Mouse (Mus musculus) midbrain, embryonic 15.5 days (tissue): ENCODE measurements at regions not wholly inside any gene's neighbourhood (a gene's known extent, or its start where the extent isn't known, plus 50 kb on each side); places are given as distances from the start of the nearest gene placed in this dataset.
A peak's percentile ranks its signal among the peaks of the same experiment; 100 is the strongest.

Source experiments
- ATAC-seq: fragments of 200-750 bp; cut with Nextera tagmentation; replicated peaks from 2 replicates; pipeline ENCODE4 v1.8.0; 2017; ENCODE audit warnings: moderate TSS enrichment
- H3K27ac ChIP-seq: fragments of 300-500 bp; sonication (generic); 2 replicates; pipeline ENCODE4 v1.5.1; 2015; ENCODE audit warnings: mild to moderate bottlenecking, inconsistent platforms
- H3K27me3 ChIP-seq: fragments of 300-500 bp; sonication (generic); replicated peaks from 2 replicates; pipeline ENCODE4 v1.6.1; 2015; ENCODE audit warnings: inconsistent platforms
- H3K36me3 ChIP-seq: fragments of 300-500 bp; sonication (generic); replicated peaks from 2 replicates; pipeline ENCODE4 v1.6.1; 2015; ENCODE audit warnings: inconsistent platforms
- H3K4me1 ChIP-seq: fragments of 300-500 bp; sonication (generic); 2 replicates; pipeline ENCODE4 v1.6.1; 2015; ENCODE audit warnings: inconsistent platforms
- H3K4me2 ChIP-seq: fragments of 300-500 bp; sonication (generic); 2 replicates; pipeline ENCODE4 v1.6.1; 2015; ENCODE audit warnings: inconsistent platforms, mild to moderate bottlenecking, moderate library complexity
- H3K4me3 ChIP-seq: fragments of 300-500 bp; sonication (generic); 2 replicates; pipeline ENCODE4 v1.5.1; 2015; ENCODE audit warnings: mild to moderate bottlenecking, inconsistent platforms
- H3K9ac ChIP-seq: fragments of 300-500 bp; sonication (generic); 2 replicates; pipeline ENCODE4 v1.6.1; 2015; ENCODE audit warnings: mild to moderate bottlenecking, inconsistent platforms
- H3K9me3 ChIP-seq: fragments of 300-500 bp; sonication (generic); 2 replicates; pipeline ENCODE4 v1.6.1; 2016; ENCODE audit warnings: inconsistent platforms
- WGBS: fragments of 180-500 bp; shearing (Covaris S2); methylation state at CpG from one replicate; pipeline ENCODE4 v1.1.7; 2015; ENCODE audit warnings: mixed read lengths; 5-methylcytosine and 5-hydroxymethylcytosine counted together

GRCm38 (mm10) chr4:105450881-105451280 is 293.7 kb downstream of the Plpp3 start:
- WGBS: 97% methylated on average over 4 of the region's 4 CpGs
- no peak for ATAC-seq
- Histone ChIP-seq H3K27ac (no peak overlapping the region), H3K36me3 (no peaks in the 10 kb centered on the region), H3K9ac (no peak overlapping the region), H3K4me1 (peaks cover 3% of the 10 kb centered on the region; the same call in 1 of the 2 replicates), H3K4me3 (no peak overlapping the region), H3K9me3 (no peaks in the 10 kb centered on the region), H3K4me2 (no peak overlapping the region), H3K27me3 (no peaks in the 10 kb centered on the region)

DNA sequence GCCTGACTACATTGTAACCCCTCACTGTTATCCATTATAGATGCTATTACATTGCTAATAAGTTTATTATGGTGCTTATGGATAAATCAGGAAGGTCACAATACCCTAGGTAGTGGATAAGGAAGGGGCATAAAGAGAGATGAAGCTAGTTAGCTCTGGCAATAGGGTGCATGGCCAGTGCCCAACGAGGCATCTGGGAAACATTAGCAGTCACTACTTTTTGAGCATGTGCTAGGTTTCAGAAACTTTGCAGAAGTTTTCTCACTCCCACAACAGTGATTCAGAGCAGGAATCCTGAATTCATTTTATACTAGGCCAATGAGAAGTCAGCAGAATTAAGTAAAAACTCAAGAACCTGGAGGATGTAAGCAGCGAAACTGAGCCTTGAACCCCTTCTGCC is 294.7 kb downstream of the Plpp3 start:
- Histone ChIP-seq H3K4me2 (no peak overlapping the region), H3K36me3 (no peaks in the 10 kb centered on the region), H3K27me3 (no peaks in the 10 kb centered on the region), H3K9me3 (no peaks in the 10 kb centered on the region), H3K9ac (no peak overlapping the region), H3K4me1 (peaks cover 3% of the 10 kb centered on the region; the same call in 1 of the 2 replicates), H3K4me3 (no peak overlapping the region), H3K27ac (no peak overlapping the region)
- no peak for ATAC-seq
- 92% methylated on average over 2 of the region's 2 CpGs for WGBS

DNA sequence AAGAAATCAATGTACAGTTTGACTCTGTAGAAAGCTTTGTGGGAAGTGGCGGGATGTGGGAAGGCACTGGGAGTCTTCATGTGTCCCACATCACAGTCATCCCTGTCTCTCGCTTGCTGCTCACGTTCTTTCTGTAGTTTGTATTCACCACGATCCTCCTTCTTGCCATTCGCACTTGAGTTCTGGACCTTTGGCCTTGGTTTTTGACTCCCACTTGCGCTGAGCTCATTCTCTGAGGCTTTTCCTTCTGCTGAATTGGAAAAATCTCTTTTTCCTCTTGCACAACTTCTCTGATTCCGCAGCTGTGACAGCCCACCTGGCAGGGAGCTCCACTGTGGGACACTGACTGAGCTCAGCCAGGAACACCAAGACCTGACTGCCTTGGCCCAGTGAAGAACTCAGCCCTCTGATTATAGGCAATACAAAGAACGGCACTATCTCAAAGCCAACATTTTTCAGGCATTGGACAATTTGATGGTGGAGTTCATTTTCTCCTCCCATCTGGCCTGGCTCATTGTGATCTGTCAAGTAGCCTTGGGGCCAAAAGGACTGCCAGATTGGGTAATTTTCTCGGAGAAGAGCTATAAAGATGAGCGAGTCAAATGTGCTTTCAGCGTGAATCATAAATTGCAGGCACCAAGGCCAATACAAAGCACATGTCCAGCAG is 299.9 kb downstream of the Plpp3 start:
- no peaks in the 10 kb centered on the region for H3K36me3 ChIP-seq
- ATAC-seq: no peak
- WGBS: 80% methylated on average over 11 of the region's 11 CpGs
- H3K4me3 ChIP-seq: no peak overlapping the region
- H3K4me2 ChIP-seq: no peak overlapping the region
- H3K9me3 ChIP-seq: no peaks in the 10 kb centered on the region
- no peak overlapping the region for H3K27ac ChIP-seq
- no peak overlapping the region for H3K9ac ChIP-seq
- no peaks in the 10 kb centered on the region for H3K27me3 ChIP-seq
- no peaks in the 10 kb centered on the region for H3K4me1 ChIP-seq

DNA sequence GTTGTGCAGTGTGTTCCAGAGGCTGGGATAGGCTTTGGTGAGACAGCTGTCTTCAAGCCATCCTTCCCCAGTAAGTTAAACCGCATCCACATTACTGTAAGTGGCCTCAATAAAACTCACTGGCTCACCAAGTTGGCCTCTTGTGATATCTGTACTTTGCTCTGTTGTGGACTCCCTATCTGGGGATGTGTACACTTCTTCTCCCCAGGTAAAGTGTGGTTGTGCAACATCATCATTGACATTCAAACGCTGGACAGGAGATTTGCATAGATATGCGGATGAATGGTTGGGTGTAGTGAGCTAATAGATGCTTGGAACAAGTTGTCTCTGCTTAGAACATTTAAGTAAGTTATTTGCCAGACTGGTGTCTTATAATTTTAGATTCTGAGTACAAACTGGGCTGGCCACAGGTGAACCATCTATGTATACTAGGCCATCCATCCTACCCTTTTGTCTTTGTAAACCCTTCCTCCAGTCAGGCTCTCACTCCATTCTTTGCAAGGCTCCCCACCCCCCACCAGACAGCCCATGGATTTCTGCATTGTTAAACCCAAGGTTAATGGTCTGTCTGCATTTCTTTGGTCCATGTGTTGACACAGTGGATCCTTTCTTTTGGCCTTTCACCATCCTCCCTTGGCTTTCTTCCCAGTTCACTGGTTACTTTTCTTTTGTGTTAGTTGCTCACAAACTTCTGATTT is 303.0 kb downstream of the Plpp3 start:
- 82% methylated on average over 3 of the region's 3 CpGs for WGBS
- no peaks in the 10 kb centered on the region for H3K27me3 ChIP-seq
- H3K9me3 ChIP-seq: no peaks in the 10 kb centered on the region
- no peak overlapping the region for H3K27ac ChIP-seq
- no peak overlapping the region for H3K4me3 ChIP-seq
- ATAC-seq: no peak
- no peak overlapping the region for H3K9ac ChIP-seq
- no peaks in the 10 kb centered on the region for H3K36me3 ChIP-seq
- no peaks in the 10 kb centered on the region for H3K4me1 ChIP-seq
- no peak overlapping the region for H3K4me2 ChIP-seq

- Histone ChIP-seq H3K36me3 (no peaks in the 10 kb centered on the region), H3K4me2 (no peak overlapping the region), H3K4me3 (no peak overlapping the region), H3K4me1 (no peaks in the 10 kb centered on the region), H3K27ac (no peak overlapping the region), H3K9me3 (no peaks in the 10 kb centered on the region), H3K9ac (no peak overlapping the region), H3K27me3 (no peaks in the 10 kb centered on the region)
- ATAC-seq: no peak
- WGBS: 29% methylated on average over 2 of the region's 2 CpGs
These were observed 303.5 kb downstream of the Plpp3 start for GRCm38 (mm10) chr4:105460689-105461005.

DNA sequence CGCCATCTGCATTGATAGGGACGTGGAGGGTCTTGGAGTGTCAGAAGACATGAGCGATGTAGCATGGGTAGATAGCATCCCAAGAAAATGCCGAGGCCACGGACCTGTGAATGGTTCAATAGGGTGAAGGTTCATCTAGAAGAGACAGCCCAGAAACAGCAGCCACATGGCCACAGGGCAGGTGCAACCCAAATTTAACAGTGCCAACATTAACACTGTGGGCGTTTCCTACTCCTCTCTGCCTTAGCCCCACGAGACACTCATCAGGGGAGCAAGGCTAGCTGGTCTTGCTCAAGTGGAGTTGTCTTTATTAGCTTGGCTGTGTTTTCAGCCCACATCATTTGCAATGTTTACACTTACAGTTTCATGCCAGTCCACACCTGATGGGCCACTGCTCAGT is 310.7 kb downstream of the Plpp3 start:
- Histone ChIP-seq H3K27ac (no peak overlapping the region), H3K4me3 (no peak overlapping the region), H3K9ac (no peak overlapping the region), H3K27me3 (no peaks in the 10 kb centered on the region), H3K4me2 (no peak overlapping the region), H3K36me3 (no peaks in the 10 kb centered on the region), H3K4me1 (no peaks in the 10 kb centered on the region), H3K9me3 (no peaks in the 10 kb centered on the region)
- 95% methylated on average over 7 of the region's 7 CpGs for WGBS
- no peak for ATAC-seq

- no peak for ATAC-seq
These were observed 312.2 kb downstream of the Plpp3 start for GRCm38 (mm10) chr4:105469300-105469821.

DNA sequence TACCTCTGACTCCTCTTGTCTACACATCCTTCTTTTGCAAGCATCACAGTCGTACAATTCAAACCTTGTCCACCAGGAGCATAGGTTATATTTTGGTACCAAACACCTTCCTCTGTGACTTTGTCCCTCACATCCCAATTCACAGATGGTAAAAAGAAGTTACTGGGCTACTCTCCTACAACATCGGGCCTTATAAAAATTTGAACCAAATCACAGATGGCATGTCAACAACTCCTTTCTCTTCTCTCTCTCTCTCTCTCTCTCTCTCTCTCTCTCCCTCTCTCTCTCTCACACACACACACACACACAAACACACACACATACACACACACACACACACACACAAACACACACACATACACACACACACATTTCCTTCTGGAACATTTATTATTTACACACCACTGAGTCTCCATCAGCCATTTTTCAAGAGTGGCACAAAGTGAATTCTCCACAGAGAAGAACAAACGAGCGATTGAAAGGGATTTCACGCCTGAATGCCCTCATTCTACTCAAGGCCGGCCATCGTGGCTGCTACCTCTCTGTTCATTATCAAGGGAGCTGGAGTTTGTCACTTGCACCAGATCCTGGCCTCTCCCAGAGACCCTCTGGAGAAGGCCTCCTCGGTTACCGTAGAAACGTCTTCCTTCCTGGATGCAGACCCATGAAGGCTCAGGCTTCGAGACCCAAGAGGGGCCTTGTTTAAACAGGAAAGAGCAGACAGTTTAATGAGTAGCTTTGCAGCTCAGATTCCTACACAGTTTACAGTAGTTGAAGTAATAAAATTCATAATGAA is 314.7 kb upstream of the Gm12728 start:
- H3K4me2 ChIP-seq: no peak overlapping the region
- WGBS: 13% methylated on average over 11 of the region's 11 CpGs
- H3K27me3 ChIP-seq: no peaks in the 10 kb centered on the region
- H3K9me3 ChIP-seq: no peaks in the 10 kb centered on the region
- H3K9ac ChIP-seq: no peak overlapping the region
- H3K4me3 ChIP-seq: no peak overlapping the region
- ATAC-seq: 0 out of 2 replicates have a peak, but pooled peaks have one; percentile 50
- no peaks in the 10 kb centered on the region for H3K36me3 ChIP-seq
- no peak overlapping the region for H3K27ac ChIP-seq
- peaks cover 9% of the 10 kb centered on the region for H3K4me1 ChIP-seq

More at GRCm38 (mm10) chr4:105469300-105469821, 312.2 kb downstream of the Plpp3 start:
- Histone ChIP-seq H3K4me3 (no peak overlapping the region), H3K9ac (no peak overlapping the region), H3K4me2 (no peak overlapping the region), H3K9me3 (no peaks in the 10 kb centered on the region), H3K36me3 (no peaks in the 10 kb centered on the region), H3K27ac (no peak overlapping the region), H3K4me1 (no peaks in the 10 kb centered on the region), H3K27me3 (no peaks in the 10 kb centered on the region)
- WGBS: 85% methylated on average over 6 of the region's 6 CpGs

DNA sequence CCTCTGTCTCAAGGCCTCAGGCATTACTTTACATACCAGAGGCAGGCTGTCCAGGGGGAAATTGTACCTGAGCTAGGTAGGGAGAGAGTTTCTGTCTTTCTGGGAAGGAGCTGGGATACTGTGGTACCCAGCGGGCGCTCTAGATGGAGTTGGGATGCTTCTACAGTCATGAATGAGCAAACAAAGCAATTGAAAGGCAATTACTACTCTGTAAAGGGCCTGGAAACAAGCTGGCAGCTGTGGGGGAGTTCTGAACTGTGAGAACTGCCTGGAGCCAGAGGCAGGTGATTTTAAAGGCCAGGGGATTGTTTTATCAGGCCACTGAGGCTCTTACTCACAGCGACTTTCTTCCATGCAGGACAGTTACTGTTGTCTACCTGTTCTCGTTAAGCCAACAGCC is 313.3 kb upstream of the Gm12728 start:
- WGBS: 77% methylated on average over 4 of the region's 4 CpGs
- no peaks in the 10 kb centered on the region for H3K27me3 ChIP-seq
- no peak overlapping the region for H3K9ac ChIP-seq
- H3K9me3 ChIP-seq: no peaks in the 10 kb centered on the region
- no peak overlapping the region for H3K4me3 ChIP-seq
- peaks cover 9% of the 10 kb centered on the region for H3K4me1 ChIP-seq
- H3K36me3 ChIP-seq: no peaks in the 10 kb centered on the region
- no peak overlapping the region for H3K4me2 ChIP-seq
- no peak overlapping the region for H3K27ac ChIP-seq
- no peak for ATAC-seq

GRCm38 (mm10) chr4:105486376-105486775 is 303.3 kb upstream of the Gm12728 start:
- H3K36me3 ChIP-seq: no peaks in the 10 kb centered on the region
- no peak for ATAC-seq
- no peaks in the 10 kb centered on the region for H3K9me3 ChIP-seq
- no peak overlapping the region for H3K4me3 ChIP-seq
- no peak overlapping the region for H3K27ac ChIP-seq
- H3K4me1 ChIP-seq: peaks cover 4% of the 10 kb centered on the region; the same call in 1 of the 2 replicates
- no peak overlapping the region for H3K9ac ChIP-seq
- H3K4me2 ChIP-seq: no peak overlapping the region
- 96% methylated on average over 1 of the region's 1 CpGs for WGBS
- H3K27me3 ChIP-seq: no peaks in the 10 kb centered on the region

GRCm38 (mm10) chr4:105496176-105496575 is 293.5 kb upstream of the Gm12728 start:
- Histone ChIP-seq H3K9ac (no peak overlapping the region), H3K9me3 (no peaks in the 10 kb centered on the region), H3K27me3 (no peaks in the 10 kb centered on the region), H3K27ac (no peak overlapping the region), H3K4me2 (no peak overlapping the region), H3K4me3 (no peak overlapping the region), H3K4me1 (no peaks in the 10 kb centered on the region), H3K36me3 (no peaks in the 10 kb centered on the region)
- no peak for ATAC-seq
- WGBS: 98% methylated on average over 2 of the region's 2 CpGs

DNA sequence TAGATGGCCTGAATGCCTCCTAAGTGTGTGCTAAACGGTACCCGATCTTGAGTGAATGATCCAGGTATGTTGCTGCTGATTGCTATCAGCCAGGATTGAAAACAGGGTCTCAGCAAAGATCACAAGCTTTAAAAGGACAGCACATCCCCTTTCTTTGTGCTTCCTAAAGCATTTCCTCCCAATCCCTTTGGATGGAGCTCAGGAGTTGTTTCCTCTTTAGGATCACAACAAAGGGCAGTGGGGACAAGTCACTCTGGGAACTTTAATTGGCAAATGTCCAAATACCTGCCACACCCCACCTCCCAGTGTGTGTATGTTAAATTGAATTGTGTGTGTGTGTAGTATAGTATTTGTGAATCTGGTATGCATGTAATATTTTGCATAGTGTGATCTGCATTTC is 283.5 kb upstream of the Gm12728 start:
- H3K36me3 ChIP-seq: no peaks in the 10 kb centered on the region
- H3K9ac ChIP-seq: no peak overlapping the region
- WGBS: 63% methylated on average over 2 of the region's 2 CpGs
- no peak for ATAC-seq
- H3K27me3 ChIP-seq: no peaks in the 10 kb centered on the region
- no peak overlapping the region for H3K4me2 ChIP-seq
- no peak overlapping the region for H3K27ac ChIP-seq
- no peak overlapping the region for H3K4me3 ChIP-seq
- no peaks in the 10 kb centered on the region for H3K9me3 ChIP-seq
- H3K4me1 ChIP-seq: no peaks in the 10 kb centered on the region
